Mouse (Mus musculus) spleen, postnatal 4 days (tissue): ENCODE data around the gene Muc20.

Experiments
- DNase-seq, 2 experiments: peaks; one replicate each; pipeline ENCODE4 v3.0.0; 2022; ENCODE audit warnings: low spot score in 2 of 2

Muc20 gene

DNA sequence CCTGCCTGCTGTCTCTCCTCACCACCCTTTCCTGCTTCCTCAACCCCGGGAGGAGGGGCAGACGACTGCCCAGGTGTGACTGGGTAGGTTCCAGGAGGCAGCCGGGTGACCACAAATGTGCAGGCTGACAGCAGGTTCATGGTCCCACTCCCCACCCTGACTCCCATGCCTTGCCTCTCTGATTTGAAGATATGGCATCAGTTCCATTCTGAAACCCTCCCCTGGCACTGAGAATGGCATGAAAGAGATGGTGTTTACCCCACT is at the start of gene Muc20:
TSS of gene Muc20 (minus strand) at position 10 of the 264 bp plus-strand sequence.
- no peak for DNase-seq

DNA sequence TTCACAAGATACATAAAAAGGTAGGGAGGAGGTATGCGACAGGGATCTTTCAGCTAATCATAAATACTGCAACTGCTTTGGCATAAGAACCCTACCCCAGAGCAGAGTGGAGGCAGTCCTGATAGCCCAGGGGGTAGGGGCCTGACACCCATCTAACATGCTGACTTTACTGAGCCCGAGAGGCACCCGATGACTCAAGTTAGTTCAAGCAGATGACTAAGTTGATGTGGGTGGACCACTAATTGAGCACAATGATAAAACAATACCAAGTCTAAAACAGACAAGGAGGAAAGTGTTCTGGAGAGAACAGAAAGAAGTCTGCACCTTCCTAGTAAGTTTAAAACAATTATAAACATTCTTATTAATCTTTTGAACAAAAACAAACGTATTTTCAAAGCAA is 34.3 kb upstream of the Muc20 start:
- no peak for DNase-seq

DNA sequence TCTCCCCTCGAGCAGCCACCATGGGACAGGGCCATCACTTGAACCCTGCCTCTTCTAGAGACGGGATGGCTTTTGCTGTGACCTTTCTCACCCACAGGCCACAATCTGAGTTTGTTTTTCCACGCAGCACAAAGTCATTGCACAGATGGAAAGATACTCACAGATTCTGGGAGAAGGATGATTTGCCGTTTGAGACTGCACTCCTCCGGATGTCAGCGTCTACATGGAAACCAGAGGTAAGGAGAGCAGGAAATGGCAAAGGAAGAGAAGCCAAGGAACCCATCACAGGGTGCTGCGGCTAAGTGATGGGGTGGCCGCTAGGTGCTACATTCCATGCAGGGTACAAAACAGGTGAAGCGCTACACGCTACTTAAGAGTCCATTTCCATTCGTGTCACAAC is 31.9 kb upstream of the Muc20 start:
- DNase-seq, result no peak

DNA sequence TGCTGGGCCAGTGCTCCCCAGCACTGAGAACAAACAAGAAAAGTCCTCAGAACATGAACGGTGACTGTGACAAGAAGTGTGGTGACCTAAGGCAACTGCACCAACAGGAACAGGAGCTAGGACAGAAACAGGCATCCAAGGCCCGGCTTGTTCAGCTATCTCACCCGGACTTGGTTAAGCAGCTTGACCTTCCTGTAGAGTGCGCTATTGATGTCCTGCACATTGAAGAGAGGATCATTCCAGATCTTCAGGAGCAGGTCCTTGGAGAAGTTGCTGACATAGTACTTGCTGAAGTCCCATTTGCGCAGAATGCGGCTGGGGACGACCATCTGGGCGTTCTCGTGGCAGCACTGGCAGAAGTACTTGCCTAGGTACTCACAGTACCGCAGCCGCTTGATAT is 29.3 kb upstream of the Muc20 start:
- no peak for DNase-seq

GRCm38 (mm10) chr16:32825380-32825779 is 28.1 kb upstream of the Muc20 start:
- no peak for DNase-seq

GRCm38 (mm10) chr16:32824061-32824460 is 26.8 kb upstream of the Muc20 start:
- DNase-seq, result no peak

- DNase-seq, result no peak
Observed at GRCm38 (mm10) chr16:32823487-32823886, 26.3 kb upstream of the Muc20 start.

GRCm38 (mm10) chr16:32822881-32823280 is 25.6 kb upstream of the Muc20 start:
- DNase-seq, result no peak

DNA sequence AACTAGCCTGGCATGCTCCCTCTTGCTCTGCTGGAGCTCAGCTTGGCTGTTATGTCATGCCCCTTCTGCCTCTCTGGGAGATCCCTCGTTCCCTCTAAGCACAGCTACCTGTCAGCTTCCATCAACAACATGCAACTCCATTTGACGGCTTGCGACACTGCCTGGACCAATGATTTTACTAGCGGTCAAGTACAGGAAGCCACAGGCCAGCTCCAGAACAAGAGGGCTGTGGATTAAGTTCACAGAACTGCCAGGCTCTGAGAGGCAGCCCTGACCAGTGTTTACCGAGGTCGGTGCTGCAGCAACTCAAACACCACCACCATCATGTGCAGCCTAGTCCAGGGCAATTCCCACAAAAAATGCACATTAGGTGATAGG is 25.2 kb upstream of the Muc20 start:
- DNase-seq, result no peak

- no peak for DNase-seq
Observed at GRCm38 (mm10) chr16:32821772-32822449, 24.7 kb upstream of the Muc20 start.

- DNase-seq, result no peak
Observed at GRCm38 (mm10) chr16:32818441-32818840, 21.2 kb upstream of the Muc20 start.

DNA sequence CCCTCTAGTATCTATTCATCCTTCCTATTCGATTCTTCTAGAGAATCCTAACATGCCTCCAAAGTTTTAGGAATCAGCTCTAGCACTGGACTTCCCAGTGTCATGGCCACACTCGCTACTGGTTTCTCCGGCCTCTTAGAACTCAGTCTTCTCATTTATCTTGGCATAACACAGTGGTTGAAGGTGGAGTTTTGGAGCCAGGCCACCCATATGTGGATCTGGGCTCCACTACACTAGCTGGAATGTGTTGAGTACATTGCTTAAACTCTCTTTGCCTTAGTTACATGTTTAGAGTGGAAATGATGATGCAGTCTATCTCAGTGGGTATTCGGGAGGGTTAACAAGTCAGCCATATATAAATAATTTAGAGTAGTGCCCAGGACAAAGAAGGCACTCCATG is 20.8 kb upstream of the Muc20 start:
- DNase-seq, result no peak

- no peak for DNase-seq
Observed at GRCm38 (mm10) chr16:32815160-32815605, 17.9 kb upstream of the Muc20 start.

DNA sequence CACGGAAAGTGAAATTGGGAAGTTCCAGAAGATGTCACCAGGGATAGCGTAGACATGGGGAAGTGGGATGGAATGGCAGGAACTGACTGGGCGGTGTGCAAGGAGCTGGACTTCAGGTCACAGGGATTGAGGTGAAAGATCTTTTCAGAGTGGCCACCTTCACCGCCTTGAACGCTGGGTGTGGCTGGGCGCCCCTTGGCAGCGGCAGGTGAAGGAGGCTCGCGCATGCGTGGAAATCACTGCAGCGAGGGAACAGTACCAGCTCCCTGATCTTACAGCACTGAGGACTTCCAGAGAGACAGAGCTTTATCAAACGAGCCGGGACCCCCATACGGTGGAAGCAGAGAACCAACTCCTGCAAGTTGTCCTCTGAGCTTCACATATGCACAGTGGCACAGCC is 17.3 kb upstream of the Muc20 start:
- no peak for DNase-seq

DNA sequence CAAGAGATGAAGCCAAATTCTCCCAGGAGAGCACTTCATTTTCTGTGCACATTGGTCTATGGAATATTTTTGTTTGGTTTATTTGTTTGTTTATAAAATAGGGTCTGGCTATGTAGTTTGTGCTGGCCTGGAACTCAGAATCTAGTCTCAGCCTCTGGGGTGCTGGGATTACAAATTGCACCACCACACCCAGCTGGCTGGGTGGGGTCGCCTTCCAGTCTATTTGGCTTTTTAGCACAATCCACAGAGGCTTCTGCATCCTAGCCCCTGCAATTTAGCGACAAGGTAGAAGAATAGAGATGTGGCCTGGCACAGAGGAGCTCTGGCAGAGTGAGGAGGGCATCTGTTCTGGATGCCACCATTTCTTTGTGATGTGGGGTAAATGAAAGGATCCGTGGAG is 16.5 kb upstream of the Muc20 start:
- DNase-seq, result no peak

DNA sequence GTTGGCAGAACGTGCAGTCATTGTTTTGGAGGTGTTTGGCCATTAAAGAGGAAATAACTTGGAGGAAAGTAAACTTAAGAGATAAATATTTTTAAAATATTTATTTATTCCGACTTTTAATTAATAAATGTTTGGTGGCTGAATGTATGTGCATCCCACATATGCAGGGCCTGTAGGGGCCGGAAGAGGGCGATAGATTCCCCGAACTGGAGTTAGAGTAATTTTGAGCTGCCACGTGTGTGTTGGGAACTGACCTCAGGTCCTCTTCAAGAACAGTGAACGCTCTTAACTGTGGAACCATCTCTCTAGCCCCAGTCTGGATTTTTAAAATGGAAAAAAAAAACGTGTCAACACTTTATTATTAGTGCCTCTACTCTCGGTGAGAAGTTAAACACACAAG is 16.1 kb upstream of the Muc20 start:
- no peak for DNase-seq

DNA sequence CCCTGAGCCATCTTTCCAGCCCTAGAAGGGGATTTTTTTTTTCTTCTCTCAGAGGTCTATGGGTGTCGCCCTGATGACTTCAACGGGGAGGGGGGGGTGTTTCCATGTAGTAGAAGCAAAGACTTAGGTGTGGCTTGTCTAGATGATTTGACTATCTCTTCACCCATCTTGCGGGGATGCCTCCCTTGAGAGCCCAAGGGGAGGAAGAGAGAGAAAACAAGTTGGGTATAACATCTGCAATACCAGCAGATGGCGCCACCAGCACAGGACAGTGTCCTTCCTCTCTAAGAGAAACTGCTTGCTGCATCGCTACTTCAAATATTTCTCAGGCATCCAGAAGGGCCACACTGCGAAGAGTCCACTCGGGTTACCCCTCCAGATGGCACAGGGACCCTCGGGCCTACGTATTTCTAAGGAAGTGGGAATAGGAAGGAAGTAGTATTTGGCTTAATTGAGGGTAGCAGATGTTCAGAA is 15.7 kb upstream of the Muc20 start:
- peak; percentile 83 to 94 for DNase-seq

- DNase-seq, result no peak
Observed at GRCm38 (mm10) chr16:32810321-32810720, 13.1 kb upstream of the Muc20 start, which contains the start of gene Smbd1. Gene Smbd1, minus strand, starts transcription at chr16:32810477.

GRCm38 (mm10) chr16:32807408-32808185 is 10.4 kb upstream of the Muc20 start:
- no peak for DNase-seq

DNA sequence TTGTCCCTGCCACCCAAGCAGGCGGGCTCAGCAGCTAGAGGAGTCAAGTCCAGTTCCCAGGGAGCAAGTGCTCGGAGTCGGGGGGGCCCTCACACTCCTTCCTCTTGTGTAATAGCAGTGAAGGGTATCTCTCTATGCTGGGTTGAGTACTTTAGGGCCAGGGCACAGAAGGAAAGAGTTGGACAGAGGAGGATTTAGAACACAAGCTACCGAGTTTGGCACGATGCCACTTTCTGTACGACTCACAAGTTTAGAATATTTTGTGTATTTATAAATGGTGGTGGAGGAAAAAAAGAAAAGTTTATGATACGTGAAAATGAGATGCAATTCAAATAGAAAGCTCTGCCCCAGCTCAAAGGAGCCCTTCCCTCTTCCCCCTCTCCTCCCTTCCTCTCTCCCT is 7.9 kb upstream of the Muc20 start:
- no peak for DNase-seq

- no peak for DNase-seq
Observed at GRCm38 (mm10) chr16:32803901-32804300, 6.7 kb upstream of the Muc20 start.

DNA sequence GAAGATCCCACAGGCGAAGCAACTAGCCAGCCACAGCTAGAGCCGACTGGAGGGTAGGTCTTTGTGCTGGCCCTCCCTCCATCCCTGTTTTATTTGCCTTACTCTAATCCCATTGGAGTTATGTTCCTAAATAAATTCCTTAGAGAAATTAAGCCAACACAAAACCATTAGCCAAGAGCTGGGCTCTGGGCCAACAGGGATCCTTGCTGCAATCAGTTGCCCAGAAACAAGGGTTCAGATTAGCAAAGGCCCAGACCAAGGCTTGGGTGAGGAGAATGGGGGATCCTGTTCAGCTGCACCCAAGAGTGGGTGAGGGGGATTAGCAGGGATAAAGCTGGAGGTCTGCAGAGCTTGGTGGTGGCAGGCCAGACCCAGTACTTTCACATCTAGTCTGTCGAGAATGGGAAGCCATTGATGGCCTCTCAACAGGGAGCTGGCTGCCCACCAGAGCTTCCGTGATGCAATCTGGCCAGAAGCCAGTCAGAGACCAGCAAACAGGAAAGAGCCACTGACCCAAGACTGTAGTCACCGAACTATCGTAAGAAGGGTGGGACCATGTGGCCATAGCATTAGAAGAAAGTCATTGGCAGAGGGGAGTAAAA is 6.1 kb upstream of the Muc20 start:
- no peak for DNase-seq
